Mouse (Mus musculus) heart, embryonic 14.5 days (tissue): ENCODE results near the gene Ugt1a6b. TPM values are rescaled to one million over a fixed set of nuclear protein-coding genes. Genes with fewer than 3 reads are reported as not detected.
"Not testable (repeated sequence)": the region's sequence is repeated elsewhere in the genome, so short reads cannot be mapped to it uniquely, and the experiment has no call there.

Experiments used
- ATAC-seq: fragments of 200-750 bp; cut with Nextera tagmentation; 2 replicates; pipeline ENCODE4 v1.8.0; 2017; ENCODE audit warnings: low read depth, moderate TSS enrichment; ENCODE audit not compliant: insufficient number of reproducible peaks, insufficient read depth, low FRiP score
- H3K27ac ChIP-seq, 2 experiments: fragments of 200-500 bp in 1 of 2; fragments of 300-500 bp in 1 of 2; sonication (generic) in 1 of 2; replicated peaks in 1 of 2; 2 replicates each; pipeline ENCODE4 v1.5.1; 2012 to 2014; ENCODE audit warnings: low read depth in 2 of 2, low read length in 2 of 2, control low read depth in 1 of 2, mild to moderate bottlenecking in 1 of 2, mixed read lengths in 1 of 2; ENCODE audit not compliant: control insufficient read depth in 1 of 2, insufficient read depth in 1 of 2
- H3K27me3 ChIP-seq: fragments of 300-500 bp; sonication (generic); 2 replicates; pipeline ENCODE4 v1.6.1; 2014; ENCODE audit warnings: mild to moderate bottlenecking, low read length, control low read depth; ENCODE audit not compliant: control insufficient read depth, insufficient read depth
- H3K36me3 ChIP-seq: fragments of 300-500 bp; sonication (generic); 2 replicates; pipeline ENCODE4 v1.6.1; 2014; ENCODE audit warnings: mild to moderate bottlenecking, control low read depth, low read length, mixed read lengths; ENCODE audit not compliant: control insufficient read depth, insufficient read depth
- H3K4me1 ChIP-seq, 2 experiments: fragments of 200-500 bp in 1 of 2; fragments of 300-500 bp in 1 of 2; sonication (generic) in 1 of 2; 2 replicates each; pipeline ENCODE4 v1.6.1; 2012 to 2014; ENCODE audit warnings: low read length in 2 of 2, control low read depth in 1 of 2, mixed read lengths in 1 of 2; ENCODE audit not compliant: control insufficient read depth in 2 of 2, insufficient read depth in 2 of 2
- H3K4me2 ChIP-seq: fragments of 300-500 bp; sonication (generic); 2 replicates; pipeline ENCODE4 v1.6.1; 2014; ENCODE audit warnings: mild to moderate bottlenecking, low read length
- H3K4me3 ChIP-seq, 2 experiments: fragments of 200-500 bp in 1 of 2; fragments of 300-500 bp in 1 of 2; sonication (generic) in 1 of 2; 2 replicates each; pipeline ENCODE4 v1.5.1; 2012 to 2014; ENCODE audit warnings: low read length in 2 of 2, mild to moderate bottlenecking in 2 of 2, control low read depth in 1 of 2, low read depth in 1 of 2, moderate library complexity in 1 of 2; ENCODE audit not compliant: control insufficient read depth in 1 of 2, insufficient read depth in 1 of 2
- H3K9ac ChIP-seq: fragments of 300-500 bp; sonication (generic); 2 replicates; pipeline ENCODE4 v1.6.1; 2014; ENCODE audit warnings: mild to moderate bottlenecking, low read length
- H3K9me3 ChIP-seq: fragments of 300-500 bp; sonication (generic); 2 replicates; pipeline ENCODE4 v1.6.1; 2016; ENCODE audit warnings: low read length, control low read depth; ENCODE audit not compliant: control insufficient read depth
- WGBS: fragments of 180-500 bp; shearing (Covaris S2); extraction: QIAGEN DNeasy Blood & Tissue Kit; methylation state at CpG from one replicate; pipeline ENCODE4 v1.1.7; 2014; 5-methylcytosine and 5-hydroxymethylcytosine counted together
- polyA plus RNA-seq: library from polyadenylated mRNA; unstranded; fragments of >200 nt; fragmentation: Nextera tagmentation; extraction: Ambion mirVana; gene quantifications from 2 replicates; pipeline ENCODE4 v1.2.1, GENCODE M21; 2014

The Ugt1a6b gene
- polyA plus RNA-seq, 1 experiment from 2014 or later, result not detected

DNA sequence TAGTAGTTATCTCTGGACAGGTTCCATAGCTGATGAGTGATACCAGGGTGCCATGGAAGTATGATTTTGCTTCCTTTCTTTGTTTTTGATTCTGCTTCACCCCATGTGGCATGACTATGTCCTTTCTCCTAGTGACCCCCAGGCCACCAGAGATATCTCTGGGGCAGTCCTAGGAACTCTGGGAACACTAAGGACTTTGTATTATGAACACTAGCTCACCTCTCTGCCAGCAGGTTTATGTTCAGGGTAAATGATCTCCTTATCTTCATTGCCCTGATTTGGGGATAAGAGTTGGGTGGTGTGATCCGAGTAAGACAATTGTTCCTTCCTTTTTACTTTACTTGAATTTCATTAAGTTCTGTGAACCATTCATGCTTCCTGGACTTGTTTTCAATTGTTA, 16.9 kb upstream of the Ugt1a6b start:
- no peak overlapping the region for H3K27ac ChIP-seq
- WGBS, result 53% methylated on average over 1 of the region's 1 CpGs
- no peaks in the 10 kb centered on the region for H3K36me3 ChIP-seq
- H3K4me2 ChIP-seq, result no peak overlapping the region
- H3K27me3 ChIP-seq, result no peaks in the 10 kb centered on the region
- H3K4me3 ChIP-seq, result no peak overlapping the region
- no peak for ATAC-seq
- no peaks in the 10 kb centered on the region for H3K9me3 ChIP-seq
- H3K9ac ChIP-seq, result no peak overlapping the region
- H3K4me1 ChIP-seq, result no peaks in the 10 kb centered on the region

DNA sequence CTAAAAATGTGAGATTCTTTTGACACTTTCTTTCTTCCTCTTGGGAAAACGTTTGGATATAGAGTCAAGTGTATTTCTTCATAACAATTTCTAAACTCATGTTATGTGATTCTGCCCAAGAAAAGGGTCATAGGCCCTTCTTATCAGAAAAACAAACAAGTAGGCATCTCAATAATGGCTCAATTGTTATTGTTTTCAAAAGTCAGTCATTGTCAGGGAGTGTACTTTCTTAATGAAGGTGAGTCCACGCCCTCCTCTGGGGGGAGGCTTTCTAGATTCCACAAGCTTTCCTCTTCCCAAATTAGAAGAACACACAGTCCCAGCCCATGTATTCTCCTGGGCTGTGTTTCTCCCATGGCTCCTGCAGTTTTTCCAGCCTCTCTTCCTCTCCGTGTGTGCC, 15.5 kb upstream of the Ugt1a6b start, which contains the start of gene Ugt1a8:
Gene Ugt1a8 (plus strand): TSS at position 301 of the 400 bp plus-strand sequence.
- H3K9me3 ChIP-seq, result no peaks in the 10 kb centered on the region
- H3K27me3 ChIP-seq, result no peaks in the 10 kb centered on the region
- no peaks in the 10 kb centered on the region for H3K4me1 ChIP-seq
- ATAC-seq, result no peak
- no peak within 1 kb of the TSS for H3K9ac ChIP-seq
- WGBS, result 59% methylated on average over 3 of the region's 3 CpGs
- no peak within 1 kb of the TSS for H3K4me2 ChIP-seq
- no peaks in the 10 kb centered on the region for H3K36me3 ChIP-seq
- no peak within 1 kb of the TSS for H3K27ac ChIP-seq
- H3K4me3 ChIP-seq, result no peak within 1 kb of the TSS

DNA sequence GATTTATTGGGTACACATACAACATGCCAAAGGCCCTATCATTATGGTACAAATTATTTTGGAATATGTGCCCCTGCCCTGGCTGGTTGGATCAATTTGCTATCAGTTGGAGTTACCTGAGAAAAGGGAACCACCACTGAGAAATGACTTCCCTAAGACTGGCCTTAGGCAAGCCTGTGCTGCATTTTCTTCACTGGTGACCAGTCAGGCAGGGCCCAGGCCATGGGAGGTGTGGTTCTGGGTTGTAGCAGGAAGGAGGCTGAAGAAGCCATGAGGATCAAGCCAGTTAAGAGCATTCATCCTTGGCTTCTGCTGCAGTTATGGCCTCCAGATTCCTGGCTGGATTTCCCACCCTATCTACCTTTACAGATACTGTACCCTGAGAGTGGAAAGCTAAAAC, 10.7 kb upstream of the Ugt1a6b start:
- ATAC-seq, result no peak
- Histone ChIP-seq H3K9ac (no peak overlapping the region), H3K27ac (no peak overlapping the region)

DNA sequence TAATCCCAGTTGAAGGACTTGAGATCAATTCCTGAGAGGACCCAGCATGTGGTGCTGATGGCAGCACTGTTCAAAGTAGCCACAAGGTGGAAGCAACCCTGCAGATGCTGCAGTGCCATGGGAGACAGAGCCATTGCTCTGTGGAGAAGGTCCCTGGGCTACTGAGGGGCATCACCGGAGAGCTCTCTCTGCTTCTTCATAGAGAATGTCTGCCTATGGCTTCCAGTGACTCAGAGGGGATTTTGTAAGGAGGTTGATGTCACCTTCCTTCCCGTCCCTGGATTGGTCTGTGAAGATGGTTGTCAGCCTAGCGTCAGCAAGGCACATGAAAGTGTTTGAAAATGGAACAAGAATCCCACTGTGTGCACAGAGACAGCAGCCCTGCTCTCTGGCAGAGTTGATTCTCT, 8.8 kb upstream of the Ugt1a6b start:
- H3K4me3 ChIP-seq, H3K4me2 ChIP-seq, ATAC-seq, H3K4me1 ChIP-seq, H3K36me3 ChIP-seq, H3K9ac ChIP-seq, H3K9me3 ChIP-seq, H3K27me3 ChIP-seq, H3K27ac ChIP-seq: not testable (repeated sequence)
- WGBS, result 61% methylated on average over 3 of the region's 3 CpGs

More for the DNA sequence above, 10.7 kb upstream of the Ugt1a6b start:
- Histone ChIP-seq H3K36me3 (no peaks in the 10 kb centered on the region), H3K4me3 (no peak overlapping the region), H3K27me3 (no peaks in the 10 kb centered on the region), H3K4me2 (no peak overlapping the region), H3K9me3 (no peaks in the 10 kb centered on the region), H3K4me1 (no peaks in the 10 kb centered on the region)

DNA sequence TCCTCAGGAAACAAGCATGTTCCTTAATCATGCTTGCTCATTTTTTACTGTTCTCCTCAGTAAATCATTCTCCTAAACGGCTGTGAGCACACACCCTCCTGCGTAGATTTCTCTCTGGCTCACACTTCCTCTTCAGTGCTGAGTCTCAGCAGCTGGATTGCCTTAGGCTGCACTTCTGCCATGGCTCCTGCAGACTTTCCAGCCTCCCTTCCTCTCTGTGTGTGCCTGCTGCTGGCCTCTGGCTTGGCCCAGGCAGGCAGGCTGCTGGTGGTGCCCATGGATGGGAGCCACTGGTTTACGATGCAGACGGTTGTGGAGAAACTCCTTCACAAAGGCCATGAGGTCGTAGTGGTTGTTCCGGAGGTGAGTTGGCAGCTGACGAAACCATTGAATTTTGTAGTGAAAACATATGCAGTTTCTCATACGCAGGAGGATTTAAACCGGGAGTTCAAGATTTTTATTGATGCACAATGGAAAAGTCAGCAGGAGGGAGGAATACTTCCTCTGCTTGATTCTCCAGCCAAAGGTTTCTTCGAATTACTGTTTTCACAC, 8.0 kb upstream of the Ugt1a6b start, which contains the start of gene Ugt1a7c:
Gene Ugt1a7c (plus strand): TSS at position 122 of the 552 bp plus-strand sequence.
- H3K36me3 ChIP-seq, result no peaks in the 10 kb centered on the region
- no peak within 1 kb of the TSS for H3K9ac ChIP-seq
- 62% methylated on average over 10 of the region's 10 CpGs for WGBS
- no peaks in the 10 kb centered on the region for H3K9me3 ChIP-seq
- H3K4me1 ChIP-seq, result no peaks in the 10 kb centered on the region
- ATAC-seq, result no peak
- H3K27ac ChIP-seq, result 0 out of 4 replicates have a peak within 1 kb of the TSS, but pooled peaks of 1 of the 2 experiments have one; percentile 62
- H3K27me3 ChIP-seq, result no peaks in the 10 kb centered on the region
- H3K4me3 ChIP-seq, result no peak within 1 kb of the TSS; a peak in 1 of 4 replicates
- H3K4me2 ChIP-seq, result no peak within 1 kb of the TSS

DNA sequence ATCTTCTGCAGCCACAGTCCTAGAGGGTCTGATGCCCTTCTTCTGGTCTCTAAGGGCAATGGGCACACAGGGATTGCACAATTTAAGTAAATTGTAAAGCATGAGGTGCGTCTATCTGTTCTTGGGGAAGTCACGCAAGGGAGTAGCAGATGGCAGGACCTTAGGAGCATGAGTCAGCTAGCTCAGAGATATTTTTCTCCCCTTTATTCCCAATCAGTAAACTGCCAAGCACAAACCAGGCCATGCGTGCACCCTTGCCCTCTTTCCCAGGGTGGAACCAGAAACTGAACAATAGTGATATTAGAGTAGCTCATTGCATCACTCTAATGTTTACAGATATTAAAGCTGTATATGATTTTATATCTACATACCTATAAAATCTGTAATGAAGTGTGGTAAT, 4.5 kb upstream of the Ugt1a6b start:
- H3K4me2 ChIP-seq, H3K9me3 ChIP-seq, H3K36me3 ChIP-seq, H3K4me1 ChIP-seq, H3K4me3 ChIP-seq, H3K27ac ChIP-seq, H3K27me3 ChIP-seq, H3K9ac ChIP-seq, ATAC-seq: not testable (repeated sequence)
- 82% methylated on average over 3 of the region's 3 CpGs for WGBS

DNA sequence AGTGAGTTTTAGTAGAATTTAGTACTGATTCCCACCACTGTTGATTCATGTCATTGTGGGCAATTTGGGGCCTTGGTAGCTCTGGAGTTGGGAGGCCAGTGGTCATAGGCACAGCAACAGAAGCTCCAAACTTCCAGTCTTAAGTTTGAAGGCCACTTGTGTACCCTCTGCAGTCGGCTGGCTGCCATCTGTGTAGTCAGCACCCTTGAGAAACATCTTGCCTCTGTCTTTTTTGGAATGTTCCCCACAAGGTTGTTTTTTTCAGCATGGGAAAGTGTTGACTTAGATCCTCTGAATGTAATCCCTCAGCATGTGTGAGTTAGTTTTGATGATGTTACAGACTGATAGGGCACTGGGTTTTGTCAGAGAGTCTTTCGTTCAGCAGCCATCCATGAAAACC, 3.4 kb upstream of the Ugt1a6b start:
- not testable (repeated sequence) for H3K4me1 ChIP-seq, H3K4me3 ChIP-seq, H3K27ac ChIP-seq, H3K9ac ChIP-seq, H3K4me2 ChIP-seq, H3K9me3 ChIP-seq, H3K27me3 ChIP-seq, ATAC-seq, H3K36me3 ChIP-seq
- WGBS, result 76% methylated on average over 2 of the region's 2 CpGs
